Mouse (Mus musculus) hindbrain, embryonic 10.5 days (tissue): Measurements from ENCODE around the gene Aldh1l1. TPM values are rescaled to one million over a fixed set of nuclear protein-coding genes. Genes with fewer than 3 reads are reported as not detected.
A peak's percentile ranks its signal among the peaks of the same experiment; 100 is the strongest.
"Not testable (repeated sequence)": the region's sequence is repeated elsewhere in the genome, so short reads cannot be mapped to it uniquely, and the experiment has no call there.

ENCODE experiments used
- DNase-seq: peaks from one replicate; pipeline ENCODE4 v3.0.0-alpha.2; 2017; ENCODE audit warnings: low spot score
- H3K27ac ChIP-seq: fragments of 300-500 bp; sonication (generic); 2 replicates; pipeline ENCODE4 v1.5.1; 2016; ENCODE audit warnings: mild to moderate bottlenecking, moderate library complexity
- H3K27me3 ChIP-seq: fragments of 300-500 bp; sonication (generic); 2 replicates; pipeline ENCODE4 v1.6.1; 2016; ENCODE audit warnings: mild to moderate bottlenecking; ENCODE audit not compliant: poor library complexity, insufficient read depth, severe bottlenecking
- H3K36me3 ChIP-seq: fragments of 300-500 bp; sonication (generic); 2 replicates; pipeline ENCODE4 v1.6.1; 2016; ENCODE audit warnings: mild to moderate bottlenecking, moderate library complexity
- H3K4me1 ChIP-seq: fragments of 300-500 bp; sonication (generic); replicated peaks from 2 replicates; pipeline ENCODE4 v1.6.1; 2016; ENCODE audit warnings: mild to moderate bottlenecking
- H3K4me3 ChIP-seq: fragments of 300-500 bp; sonication (generic); 2 replicates; pipeline ENCODE4 v1.5.1; 2016; ENCODE audit warnings: mild to moderate bottlenecking, moderate library complexity
- H3K9me3 ChIP-seq: fragments of 300-500 bp; sonication (generic); 2 replicates; pipeline ENCODE4 v1.6.1; 2016; ENCODE audit warnings: mild to moderate bottlenecking, moderate library complexity
- WGBS: fragments of 180-500 bp; shearing (Covaris S2); methylation state at CpG from one replicate; pipeline ENCODE4 v1.1.7; 2016; 5-methylcytosine and 5-hydroxymethylcytosine counted together
- polyA plus RNA-seq: library from polyadenylated mRNA; unstranded; fragments of >200 nt; fragmentation: Nextera tagmentation; extraction: Ambion mirVana; gene quantifications from 2 replicates; pipeline ENCODE4 v1.2.1, GENCODE M21; 2016

The Aldh1l1 gene
- polyA plus RNA-seq, 1 experiment from 2014 or later = 2.9 TPM

- Histone ChIP-seq H3K36me3 (no peaks in the 10 kb centered on the region), H3K27ac (peak overlapping the region; percentile 57; the same call in 1 of the 2 replicates), H3K4me3 (no peak overlapping the region), H3K9me3 (no peaks in the 10 kb centered on the region), H3K27me3 (no peaks in the 10 kb centered on the region), H3K4me1 (peaks cover 42% of the 10 kb centered on the region)
- DNase-seq = no peak
- WGBS = 77% methylated on average over 11 of the region's 11 CpGs
These were observed 138.5 kb downstream of the Aldh1l1 start for GRCm38 (mm10) chr6:90624733-90625132.

GRCm38 (mm10) chr6:90625207-90625994 lies 139.2 kb downstream of the Aldh1l1 start:
- Histone ChIP-seq H3K4me3 (no peak overlapping the region), H3K4me1 (peaks cover 36% of the 10 kb centered on the region), H3K9me3 (no peaks in the 10 kb centered on the region), H3K27me3 (no peaks in the 10 kb centered on the region), H3K27ac (peak overlapping the region; percentile 57; the same call in 1 of the 2 replicates), H3K36me3 (no peaks in the 10 kb centered on the region)
- no peak for DNase-seq
- 76% methylated on average over 7 of the region's 7 CpGs for WGBS

DNA sequence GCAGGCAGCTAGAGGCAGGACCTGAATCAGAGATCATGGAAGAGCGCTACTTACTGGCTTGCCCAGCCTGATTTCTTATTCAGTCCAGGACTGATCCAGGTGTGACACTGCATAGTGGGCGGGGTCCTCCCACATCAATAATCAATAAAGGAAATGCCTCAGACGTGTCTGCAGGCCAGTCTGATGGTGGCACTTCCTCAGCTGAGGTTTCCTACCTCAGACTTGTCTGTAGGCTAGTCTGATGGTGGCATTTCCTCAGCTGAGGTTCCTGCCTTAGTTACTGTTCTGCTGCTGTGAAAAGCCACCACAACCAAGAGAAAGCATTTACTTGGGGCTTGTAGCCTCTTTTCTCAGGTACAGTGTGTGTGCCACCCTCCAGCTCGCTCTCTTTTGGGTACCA lies 141.3 kb downstream of the Aldh1l1 start:
- Histone ChIP-seq H3K27ac (no peak overlapping the region), H3K36me3 (no peaks in the 10 kb centered on the region), H3K27me3 (no peaks in the 10 kb centered on the region), H3K4me1 (peaks cover 15% of the 10 kb centered on the region), H3K4me3 (no peak overlapping the region), H3K9me3 (no peaks in the 10 kb centered on the region)
- no peak for DNase-seq
- 86% methylated on average over 4 of the region's 4 CpGs for WGBS

DNA sequence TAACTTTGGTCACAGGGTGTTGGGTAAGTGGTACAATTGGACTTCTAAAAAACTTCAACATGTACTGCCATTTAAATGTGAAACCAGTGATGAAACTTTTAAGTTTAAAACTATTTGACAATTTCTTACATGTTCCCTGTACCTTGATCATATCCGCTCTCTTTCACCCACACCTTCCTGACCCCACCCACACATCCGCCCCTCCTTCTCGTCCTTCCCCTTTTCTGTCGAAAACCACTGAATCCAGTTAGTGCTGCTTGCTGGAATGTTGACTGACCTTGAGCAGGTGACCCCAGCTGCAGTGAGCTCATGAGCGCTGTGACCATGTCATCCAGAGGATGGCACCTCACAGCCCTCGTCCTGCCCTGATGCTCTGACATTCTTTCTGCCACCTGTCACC lies 143.3 kb downstream of the Aldh1l1 start:
- WGBS = 88% methylated on average over 6 of the region's 6 CpGs
- no peaks in the 10 kb centered on the region for H3K27me3 ChIP-seq

GRCm38 (mm10) chr6:90630427-90630826 lies 144.2 kb downstream of the Aldh1l1 start:
- Histone ChIP-seq H3K36me3 (no peaks in the 10 kb centered on the region), H3K9me3 (no peaks in the 10 kb centered on the region), H3K4me1 (peaks cover 8% of the 10 kb centered on the region), H3K27me3 (no peaks in the 10 kb centered on the region), H3K27ac (no peak overlapping the region), H3K4me3 (no peak overlapping the region)
- WGBS = 90% methylated on average over 7 of the region's 7 CpGs
- DNase-seq = no peak

More for the DNA sequence above, 143.3 kb downstream of the Aldh1l1 start:
- Histone ChIP-seq H3K36me3 (no peaks in the 10 kb centered on the region), H3K4me1 (peaks cover 9% of the 10 kb centered on the region), H3K4me3 (no peak overlapping the region), H3K27ac (no peak overlapping the region), H3K9me3 (no peaks in the 10 kb centered on the region)
- no peak for DNase-seq

DNA sequence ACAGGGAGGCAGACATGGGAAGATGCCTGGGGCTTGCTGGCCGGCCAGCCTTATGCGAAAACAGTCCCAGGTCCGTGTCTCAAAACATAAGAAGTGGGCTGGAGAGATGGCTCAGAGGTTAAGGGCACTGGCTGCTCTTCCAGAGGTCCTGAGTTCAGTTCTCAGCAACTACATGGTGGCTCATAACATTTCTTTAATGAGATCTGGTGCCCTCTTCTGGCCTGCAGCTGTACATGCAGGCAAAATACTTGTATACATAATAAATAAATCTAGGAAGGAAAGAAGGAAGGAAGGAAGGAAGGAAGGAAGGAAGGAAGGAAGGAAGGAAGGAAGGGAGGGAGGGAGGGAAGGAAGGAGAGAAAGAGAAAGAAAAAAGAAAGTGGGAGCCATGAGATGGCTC lies 146.3 kb downstream of the Aldh1l1 start:
- not testable (repeated sequence) for H3K4me3 ChIP-seq, H3K36me3 ChIP-seq, DNase-seq, H3K4me1 ChIP-seq, H3K9me3 ChIP-seq, H3K27me3 ChIP-seq, H3K27ac ChIP-seq
- WGBS = 75% methylated on average over 3 of the region's 3 CpGs

DNA sequence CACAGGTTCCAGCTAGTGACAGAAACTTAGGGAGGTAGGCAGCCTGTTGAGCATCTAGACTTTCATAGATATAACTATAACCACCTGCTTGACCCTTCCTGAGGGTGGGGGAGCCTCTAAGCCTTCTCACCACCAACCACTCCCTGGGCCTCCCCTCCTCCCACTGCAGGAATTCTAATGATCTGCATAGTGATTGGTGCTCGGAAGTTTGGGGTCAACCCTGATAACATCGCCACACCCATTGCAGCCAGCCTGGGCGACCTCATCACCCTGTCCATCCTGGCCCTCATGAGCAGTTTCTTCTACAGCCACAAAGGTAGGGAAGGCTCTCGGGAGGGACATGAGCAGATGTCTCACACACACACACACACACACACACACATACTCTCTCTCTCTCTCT lies 148.9 kb downstream of the Aldh1l1 start:
- no peak for DNase-seq
- Histone ChIP-seq H3K4me1 (peaks cover 8% of the 10 kb centered on the region), H3K9me3 (no peaks in the 10 kb centered on the region), H3K27ac (no peak overlapping the region), H3K27me3 (no peaks in the 10 kb centered on the region), H3K36me3 (no peaks in the 10 kb centered on the region), H3K4me3 (no peak overlapping the region)
- WGBS = 42% methylated on average over 4 of the region's 4 CpGs

- Histone ChIP-seq H3K4me3 (no peak overlapping the region), H3K27me3 (no peaks in the 10 kb centered on the region), H3K9me3 (no peaks in the 10 kb centered on the region), H3K4me1 (peaks cover 8% of the 10 kb centered on the region), H3K36me3 (no peaks in the 10 kb centered on the region), H3K27ac (no peak overlapping the region)
- no peak for DNase-seq
- 71% methylated on average over 3 of the region's 3 CpGs for WGBS
These were observed 149.4 kb downstream of the Aldh1l1 start for GRCm38 (mm10) chr6:90635611-90636010.

- Histone ChIP-seq H3K4me1 (peaks cover 17% of the 10 kb centered on the region), H3K36me3 (no peaks in the 10 kb centered on the region), H3K27ac (no peak overlapping the region), H3K27me3 (no peaks in the 10 kb centered on the region), H3K4me3 (no peak overlapping the region), H3K9me3 (no peaks in the 10 kb centered on the region)
- DNase-seq = no peak
- WGBS = 86% methylated on average over 3 of the region's 3 CpGs
These were observed 156.8 kb downstream of the Aldh1l1 start for GRCm38 (mm10) chr6:90643057-90643456.

- 81% methylated on average over 4 of the region's 4 CpGs for WGBS
- no peak for DNase-seq
- no peak overlapping the region for H3K4me3 ChIP-seq
These were observed 158.7 kb downstream of the Aldh1l1 start for GRCm38 (mm10) chr6:90644965-90645364.

DNA sequence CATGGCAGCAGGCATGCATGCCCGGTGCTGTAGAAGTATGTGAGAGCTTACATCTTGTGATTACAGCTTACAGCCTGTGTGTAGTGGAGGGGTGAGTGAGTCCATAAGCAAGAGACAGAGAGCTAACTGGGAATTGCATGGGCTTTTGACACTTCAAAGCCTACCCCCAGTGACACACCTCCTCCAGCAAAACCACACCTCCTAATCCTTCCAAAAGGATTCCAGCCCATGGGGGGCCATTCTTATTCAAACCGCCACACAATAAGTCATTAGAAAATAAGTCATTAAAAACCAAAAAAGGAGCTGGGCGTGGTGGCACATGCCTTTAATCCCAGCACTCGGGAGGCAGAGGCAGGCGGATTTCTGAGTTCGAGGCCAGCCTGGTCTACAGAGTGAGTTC lies 162.2 kb downstream of the Aldh1l1 start:
- no peaks in the 10 kb centered on the region for H3K9me3 ChIP-seq
- no peaks in the 10 kb centered on the region for H3K36me3 ChIP-seq
- no peak overlapping the region for H3K27ac ChIP-seq
- 94% methylated on average over 6 of the region's 6 CpGs for WGBS
- no peak for DNase-seq
- no peak overlapping the region for H3K4me3 ChIP-seq
- H3K4me1 ChIP-seq = peaks cover 21% of the 10 kb centered on the region
- no peaks in the 10 kb centered on the region for H3K27me3 ChIP-seq

More at GRCm38 (mm10) chr6:90644965-90645364, 158.7 kb downstream of the Aldh1l1 start:
- Histone ChIP-seq H3K27me3 (no peaks in the 10 kb centered on the region), H3K27ac (no peak overlapping the region), H3K36me3 (no peaks in the 10 kb centered on the region), H3K4me1 (peaks cover 21% of the 10 kb centered on the region), H3K9me3 (no peaks in the 10 kb centered on the region)

GRCm38 (mm10) chr6:90649279-90649678 lies 163.1 kb downstream of the Aldh1l1 start:
- H3K4me1 ChIP-seq = peaks cover 19% of the 10 kb centered on the region

More at GRCm38 (mm10) chr6:90649279-90649678, 163.1 kb downstream of the Aldh1l1 start:
- Histone ChIP-seq H3K36me3 (no peaks in the 10 kb centered on the region), H3K27ac (no peak overlapping the region), H3K27me3 (no peaks in the 10 kb centered on the region), H3K9me3 (no peaks in the 10 kb centered on the region), H3K4me3 (no peak overlapping the region)
- DNase-seq = no peak
- 68% methylated on average over 4 of the region's 4 CpGs for WGBS
